Mouse (Mus musculus): Measurements from ENCODE around the gene Rps25.

- TF ChIP-seq GATA1 (IDR thresholded peaks at IDR 0.05; ENCODE audit: borderline replicate concordance, low read length) (no peak), FLI1 (IDR thresholded peaks at IDR 0.05; ENCODE audit: low read length) (no peak)
These were observed 33.6 kb upstream of the Rps25 start for GRCm38 (mm10) chr9:44373386-44373785.

All from megakaryocyte, embryonic 14.5 days (primary cell).